Mouse (Mus musculus) kidney, postnatal 25 days (tissue): ENCODE measurements at regions not wholly inside any gene's neighbourhood (a gene's known extent, or its start where the extent isn't known, plus 50 kb on each side); places are given as distances from the start of the nearest gene placed in this dataset.
"Not testable (repeated sequence)": the region's sequence is repeated elsewhere in the genome, so short reads cannot be mapped to it uniquely, and the experiment has no call there.

Experiments used
- DNase-seq, 2 experiments: peaks; one replicate each; pipeline ENCODE4 v3.0.0; 2021; ENCODE audit warnings: mixed read lengths in 2 of 2

DNA sequence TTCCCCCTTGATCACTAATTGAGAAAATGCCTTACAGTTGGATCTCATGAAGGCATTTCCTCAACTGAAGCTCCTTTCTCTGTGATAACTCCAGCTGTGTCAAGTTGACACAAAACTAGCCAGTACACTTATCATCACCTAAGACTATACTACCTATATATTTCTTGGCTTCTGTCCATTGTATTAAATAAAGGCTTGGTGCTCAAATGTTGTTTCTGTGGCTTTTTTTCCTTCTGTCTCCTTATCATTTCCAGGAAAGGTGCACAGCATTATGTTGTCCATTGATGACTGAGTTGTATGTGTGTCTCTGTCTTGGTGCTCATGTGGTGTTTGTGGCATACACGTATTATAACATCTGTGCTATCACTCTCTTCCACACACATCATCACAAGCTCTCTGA lies 461.5 kb downstream of the Dad1 start:
- not testable (repeated sequence) for DNase-seq

DNA sequence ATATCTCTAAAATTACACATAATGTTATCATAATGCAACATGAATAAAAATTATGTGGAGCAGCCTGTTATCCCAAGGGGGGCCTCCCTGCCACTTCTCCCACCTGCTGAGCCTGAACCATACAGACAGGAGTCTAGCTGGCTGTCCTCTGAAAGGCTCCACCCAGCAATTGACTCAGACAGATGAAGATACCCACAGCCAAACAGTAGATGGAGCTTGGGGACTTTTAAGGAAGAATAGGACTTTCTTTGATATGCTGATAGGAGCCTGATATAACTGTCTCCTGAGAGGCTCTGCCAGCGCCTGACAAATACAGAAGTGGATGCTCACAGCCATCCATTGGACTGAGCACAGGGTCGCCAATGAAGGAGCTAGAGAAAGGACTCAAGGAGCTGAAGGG lies 468.4 kb downstream of the Dad1 start:
- DNase-seq = not testable (repeated sequence)

DNA sequence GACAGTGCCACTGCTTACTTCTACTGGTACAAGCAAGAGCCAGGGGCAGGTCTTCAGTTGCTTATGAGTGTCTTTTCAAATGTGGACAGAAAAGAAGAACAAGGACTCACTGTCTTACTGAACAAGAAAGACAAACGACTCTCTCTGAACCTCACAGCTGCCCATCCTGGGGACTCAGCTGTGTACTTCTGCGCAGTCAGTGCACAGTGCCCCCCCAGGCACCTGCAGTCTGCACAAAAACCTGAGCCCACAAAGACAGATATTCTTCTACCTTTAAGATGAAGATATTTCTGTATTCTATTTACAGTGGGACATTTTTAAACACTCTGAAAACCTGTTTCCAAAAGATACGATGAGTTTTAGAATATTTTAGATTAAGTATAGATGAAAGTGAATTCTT lies 476.5 kb downstream of the Dad1 start:
- no peak for DNase-seq

DNA sequence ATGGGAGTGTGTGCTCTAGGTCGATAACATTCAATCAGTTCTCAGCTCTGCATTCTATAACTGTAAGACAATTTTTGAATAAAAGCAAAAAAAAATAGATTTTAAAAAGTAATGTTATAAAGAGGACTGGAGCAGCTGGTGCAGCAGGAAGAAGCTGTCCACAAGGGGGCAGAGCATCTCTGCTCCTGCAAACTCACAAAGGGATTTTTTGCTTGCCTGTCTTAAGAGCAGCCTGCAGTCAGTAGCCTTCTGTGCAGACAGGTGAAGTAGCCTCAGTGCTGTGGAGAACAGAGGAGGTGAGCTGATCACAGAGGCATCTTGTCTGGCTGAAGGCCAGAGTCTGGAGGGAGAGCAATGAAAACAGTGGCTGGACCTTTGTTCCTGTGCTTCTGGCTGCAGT lies 477.2 kb downstream of the Dad1 start:
- DNase-seq = peak; percentile 54 to 72

DNA sequence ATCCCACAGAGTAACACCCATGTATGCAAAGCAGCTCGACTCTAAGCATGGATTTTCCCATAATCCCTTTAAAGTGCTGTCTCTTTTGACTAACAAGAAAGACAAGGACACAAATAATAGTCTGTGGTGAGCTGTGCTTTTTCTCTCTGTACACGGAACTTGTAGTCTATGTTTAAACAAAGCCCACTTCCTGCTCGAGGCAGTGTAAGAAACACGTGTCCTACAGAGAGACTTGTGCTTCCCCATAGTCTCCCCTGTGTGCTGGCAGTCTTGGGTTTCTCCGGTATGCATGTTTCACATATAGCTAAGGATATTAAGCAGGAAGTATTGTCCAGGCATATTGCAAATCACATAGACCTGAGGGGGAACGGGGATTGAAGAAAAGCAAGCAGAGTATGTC lies 487.4 kb downstream of the Dad1 start:
- DNase-seq = not testable (repeated sequence)

DNA sequence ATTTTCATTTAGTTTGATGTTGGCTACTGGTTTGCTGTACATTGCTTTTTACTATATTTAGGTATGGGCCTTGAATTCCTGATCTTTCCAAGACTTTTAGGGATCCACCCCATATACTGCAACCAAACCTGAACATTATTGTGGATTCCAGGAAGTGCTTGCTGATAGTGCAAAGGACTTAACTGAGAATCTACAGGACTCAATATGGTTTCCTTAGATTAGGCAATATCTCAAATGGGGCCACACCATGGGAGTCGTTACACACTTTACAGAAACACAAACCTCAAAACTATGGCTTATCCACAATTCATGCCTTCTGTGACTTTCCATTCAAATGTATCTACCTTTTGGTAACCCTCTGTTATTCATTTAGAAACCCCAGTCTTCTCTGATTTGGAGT lies 488.0 kb downstream of the Dad1 start:
- not testable (repeated sequence) for DNase-seq

DNA sequence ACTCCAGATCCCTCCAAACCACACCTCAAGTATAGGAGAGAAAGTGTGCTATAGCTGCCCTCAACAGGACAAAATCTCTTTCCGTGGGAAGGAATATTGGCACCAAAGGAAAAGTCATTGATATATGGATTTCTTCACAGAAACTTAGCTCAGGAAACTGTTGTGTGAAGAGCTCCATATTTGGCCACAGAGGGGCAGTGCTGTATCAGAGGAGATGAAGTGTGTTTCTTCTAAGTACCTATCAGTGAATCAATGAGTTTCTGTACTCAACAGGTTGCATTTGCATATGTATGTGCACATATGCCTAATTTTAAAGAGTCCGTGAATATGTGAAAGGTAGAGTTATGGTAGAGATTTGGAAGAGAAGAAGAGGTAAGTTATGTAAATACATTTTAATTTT lies 493.3 kb downstream of the Dad1 start:
- not testable (repeated sequence) for DNase-seq

DNA sequence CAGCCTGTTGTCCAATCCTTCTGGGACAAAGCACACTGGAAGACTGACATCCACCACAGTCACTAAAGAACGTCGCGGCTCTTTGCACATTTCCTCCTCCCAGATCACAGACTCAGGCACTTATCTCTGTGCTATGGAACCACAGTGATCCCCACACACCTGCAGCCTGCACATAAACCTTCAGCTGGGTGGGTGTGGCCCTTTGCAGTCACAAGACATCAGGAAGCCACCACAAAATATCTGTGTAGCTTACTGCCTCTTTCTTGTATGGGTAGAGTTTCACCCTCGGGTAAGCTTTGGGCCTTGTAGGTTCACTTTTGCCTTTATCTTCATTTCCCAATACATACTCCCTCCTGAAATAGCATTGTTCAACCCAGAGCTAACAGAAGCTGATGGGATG lies 496.1 kb downstream of the Dad1 start:
- DNase-seq = not testable (repeated sequence)

DNA sequence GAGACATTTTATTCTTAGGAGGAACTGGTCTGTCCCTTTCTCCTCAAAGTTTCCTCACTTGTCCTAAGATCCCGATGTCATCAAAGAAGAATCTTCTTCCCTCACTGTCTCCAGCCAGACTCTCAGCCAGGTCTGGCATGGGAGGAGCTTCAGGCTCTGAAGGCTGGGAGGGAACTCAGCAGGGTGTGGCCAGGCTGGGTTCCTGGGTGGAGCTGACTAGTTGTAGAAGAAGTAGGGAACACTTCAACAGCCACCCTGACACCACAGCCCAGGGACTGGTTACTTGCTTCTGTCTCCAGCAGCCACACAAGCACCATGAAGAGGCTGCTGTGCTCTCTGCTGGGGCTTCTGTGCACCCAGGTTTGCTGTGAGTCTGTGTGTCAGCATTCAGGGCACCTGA lies 496.8 kb downstream of the Dad1 start:
- DNase-seq = not testable (repeated sequence)

DNA sequence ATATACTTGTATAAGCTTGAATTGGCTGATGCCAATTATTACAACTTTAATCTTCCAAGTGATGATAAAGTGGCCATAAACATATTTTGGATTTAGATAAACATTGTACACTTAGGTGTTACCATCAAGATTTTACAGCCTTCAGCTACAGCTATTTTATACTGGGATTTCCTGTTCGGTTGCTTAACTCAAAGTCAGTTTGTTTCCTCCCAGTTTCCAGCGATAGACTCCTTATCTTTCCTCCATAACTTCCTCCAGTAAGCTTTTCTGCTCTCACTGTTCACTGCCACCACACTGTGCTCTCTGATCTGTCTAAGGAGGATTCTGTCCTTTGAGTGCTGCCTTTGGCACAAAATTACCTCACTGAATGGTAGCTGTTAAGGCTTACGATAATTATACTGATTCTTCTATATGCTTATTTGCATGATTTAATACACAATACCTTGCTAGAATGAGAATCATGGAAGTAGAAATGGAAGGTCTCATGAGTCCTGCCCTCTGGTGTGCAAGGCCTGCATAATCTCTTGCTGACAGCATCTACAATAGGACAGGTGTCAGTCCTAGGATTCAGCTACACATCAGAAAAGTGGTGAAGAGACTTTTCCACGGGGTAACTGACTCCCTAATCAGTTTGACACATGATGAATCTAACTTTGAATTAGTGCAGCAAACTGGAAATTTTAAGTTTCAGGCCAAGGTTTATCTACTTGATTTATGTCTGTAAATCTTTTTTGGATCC lies 503.0 kb downstream of the Dad1 start:
- DNase-seq = no peak

DNA sequence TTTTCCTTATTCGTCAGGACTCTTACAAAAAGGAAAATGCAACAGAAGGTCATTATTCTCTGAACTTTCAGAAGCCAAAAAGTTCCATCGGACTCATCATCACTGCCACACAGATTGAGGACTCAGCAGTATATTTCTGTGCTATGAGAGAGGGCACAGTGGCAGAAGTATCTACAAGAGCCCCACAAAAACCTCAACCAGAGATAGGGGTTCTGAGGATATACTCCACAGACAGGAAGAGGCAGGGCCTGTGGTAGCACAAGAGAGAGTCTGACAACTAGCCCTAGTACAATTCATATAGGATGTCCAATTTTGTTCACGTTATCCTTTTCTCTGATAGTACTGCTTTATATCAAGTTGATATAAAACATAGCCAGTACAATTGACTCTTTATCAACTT lies 510.4 kb downstream of the Dad1 start:
- not testable (repeated sequence) for DNase-seq

DNA sequence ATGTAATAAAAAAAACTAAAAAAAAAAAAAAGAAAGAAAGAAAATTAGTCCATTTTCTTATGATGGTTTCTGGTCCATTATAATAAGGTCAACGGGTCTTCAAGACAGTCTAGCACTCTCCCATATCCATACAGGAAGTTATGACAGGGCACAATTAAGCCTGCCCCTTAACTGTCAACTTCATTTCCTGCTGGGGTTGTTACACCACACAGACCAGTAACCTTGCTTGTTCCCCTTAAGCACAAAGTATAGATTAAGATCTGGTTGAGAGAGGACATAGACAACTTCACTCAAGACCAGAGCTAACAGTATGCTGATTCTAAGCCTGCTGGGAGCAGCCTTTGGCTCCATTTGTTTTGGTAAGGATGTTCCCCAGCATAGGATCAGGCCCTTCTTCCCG lies 511.0 kb downstream of the Dad1 start:
- DNase-seq = not testable (repeated sequence)

DNA sequence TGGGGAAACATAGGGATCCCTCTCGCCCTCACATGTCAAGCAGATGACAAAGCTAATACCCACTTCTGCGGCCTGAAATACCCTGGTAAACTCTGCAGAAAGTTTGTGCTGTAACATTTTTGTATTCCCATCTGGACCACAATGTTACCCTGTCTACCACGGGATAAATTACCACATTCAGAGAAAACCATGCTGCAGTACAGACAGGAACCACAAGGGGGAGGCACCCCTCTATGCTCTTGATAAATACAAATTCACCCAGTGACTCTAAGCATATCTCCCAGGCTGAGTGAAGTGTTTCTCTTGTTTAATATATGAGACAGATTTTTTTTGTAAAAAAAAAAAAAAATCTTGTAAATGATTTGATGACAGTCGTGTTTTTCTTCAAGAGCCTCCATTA lies 512.7 kb downstream of the Dad1 start:
- DNase-seq = peak in 1 of 2 experiments; percentile 60

DNA sequence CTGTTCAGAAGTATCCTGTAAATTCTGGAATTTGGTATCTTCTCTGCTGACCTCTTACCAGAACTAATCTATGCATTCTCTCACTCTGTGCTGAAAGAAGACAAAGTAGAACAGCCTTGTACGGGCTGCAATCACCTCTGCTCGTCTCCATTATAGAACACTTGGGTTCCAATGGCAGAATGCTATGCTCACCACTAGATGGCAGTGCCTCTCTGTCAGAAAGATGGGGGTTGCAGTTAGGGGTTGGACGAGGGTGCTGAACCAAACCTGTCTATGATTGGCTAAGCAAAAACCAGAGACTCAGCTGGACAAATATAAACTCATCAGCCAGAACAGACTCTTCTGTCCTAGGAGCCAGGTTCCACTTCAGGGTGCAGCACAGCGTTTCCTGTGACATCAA lies 515.9 kb downstream of the Dad1 start:
- DNase-seq = not testable (repeated sequence)

DNA sequence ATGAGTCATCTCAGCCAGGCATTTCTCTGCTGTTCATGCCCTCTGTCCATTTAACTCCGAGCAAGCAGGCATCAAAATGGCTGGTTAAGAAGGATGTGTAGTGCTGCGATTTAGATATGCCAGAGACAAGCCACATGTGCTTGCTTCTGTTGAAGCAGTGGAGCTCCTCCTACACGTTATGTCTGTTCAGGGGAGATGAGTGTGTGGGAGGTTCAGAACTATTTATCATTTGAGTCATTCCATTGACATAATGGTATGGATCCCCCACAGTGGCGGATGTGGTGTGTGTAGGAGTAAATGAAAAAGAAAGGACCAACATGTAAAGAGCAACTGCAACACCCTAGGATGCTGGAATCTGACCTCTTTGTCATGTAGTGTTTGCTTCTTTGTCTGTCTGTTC lies 517.6 kb downstream of the Dad1 start:
- not testable (repeated sequence) for DNase-seq

DNA sequence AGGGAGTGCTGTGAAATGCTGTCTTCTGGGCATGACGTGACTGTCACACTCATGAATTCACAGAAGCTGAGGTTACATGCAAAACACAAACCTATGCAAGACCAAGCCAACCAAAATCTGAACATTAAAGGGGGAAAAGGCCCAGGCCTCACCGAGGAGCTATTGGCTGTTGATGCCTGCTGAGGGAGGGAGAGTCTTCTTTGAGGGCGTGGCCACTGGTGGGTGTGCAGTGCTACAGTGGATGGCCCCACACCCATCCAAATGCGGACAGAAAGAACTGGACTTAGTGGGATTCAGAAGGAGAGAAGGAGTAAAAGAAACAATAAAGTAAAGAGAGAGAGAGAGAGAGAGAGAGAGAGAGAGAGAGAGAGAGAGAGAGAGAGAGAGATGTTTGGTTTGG lies 522.3 kb downstream of the Dad1 start:
- not testable (repeated sequence) for DNase-seq

DNA sequence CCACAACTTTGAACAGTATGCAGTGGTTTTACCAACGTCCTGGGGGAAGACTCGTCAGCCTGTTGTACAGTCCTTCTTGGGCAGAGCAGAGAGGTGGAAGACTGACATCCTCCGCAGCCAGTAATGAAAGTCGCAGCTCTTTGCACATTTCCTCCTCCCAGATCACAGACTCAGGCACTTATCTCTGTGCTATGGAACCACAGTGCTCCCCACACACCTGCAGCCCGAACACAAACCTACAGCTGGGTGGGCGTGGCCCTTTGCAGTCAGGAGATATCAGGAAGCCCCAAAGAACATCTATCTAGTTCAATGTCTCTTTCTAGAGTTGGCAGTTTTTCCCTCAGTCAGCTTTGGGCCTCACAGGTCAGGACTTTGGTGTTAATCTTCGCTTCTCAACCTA lies 524.0 kb downstream of the Dad1 start:
- not testable (repeated sequence) for DNase-seq

DNA sequence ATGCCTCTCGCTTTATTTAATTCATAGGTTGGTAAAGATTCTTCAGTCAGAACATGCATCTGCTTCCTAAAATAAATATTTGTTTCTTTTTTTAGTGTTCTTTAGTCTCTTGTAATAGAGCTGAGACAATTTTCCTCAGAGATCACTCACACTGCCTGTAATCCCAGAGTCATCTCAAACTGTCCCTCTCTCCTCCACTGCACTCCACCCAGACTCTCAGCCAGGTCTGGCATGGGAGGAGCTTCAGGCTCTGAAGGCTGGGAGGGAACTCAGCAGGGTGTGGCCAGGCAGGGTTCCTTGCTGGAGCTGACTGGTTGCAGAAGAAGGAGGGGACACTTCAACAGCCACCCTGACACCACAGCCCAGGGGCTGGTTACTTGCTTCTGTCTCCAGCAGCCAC lies 524.8 kb downstream of the Dad1 start:
- DNase-seq = not testable (repeated sequence)

DNA sequence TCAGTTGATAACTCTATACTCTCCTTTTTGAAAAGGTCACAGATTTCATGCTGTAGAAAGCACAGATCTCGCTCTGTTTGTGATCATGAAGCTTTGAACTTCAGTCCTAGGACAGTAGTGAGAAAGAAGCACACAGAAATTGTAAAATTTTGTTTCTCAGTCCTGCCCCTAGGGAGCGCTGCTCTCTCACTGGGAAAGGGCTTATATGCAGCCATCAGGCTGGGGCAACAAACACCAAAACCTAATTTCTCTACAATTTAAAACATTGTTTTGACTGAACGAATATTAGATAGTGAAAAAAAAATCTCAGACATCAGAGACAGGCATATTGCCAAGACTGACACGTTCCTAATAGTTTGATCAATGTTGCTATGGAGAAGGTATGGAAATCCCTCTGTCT lies 527.0 kb downstream of the Dad1 start:
- not testable (repeated sequence) for DNase-seq

DNA sequence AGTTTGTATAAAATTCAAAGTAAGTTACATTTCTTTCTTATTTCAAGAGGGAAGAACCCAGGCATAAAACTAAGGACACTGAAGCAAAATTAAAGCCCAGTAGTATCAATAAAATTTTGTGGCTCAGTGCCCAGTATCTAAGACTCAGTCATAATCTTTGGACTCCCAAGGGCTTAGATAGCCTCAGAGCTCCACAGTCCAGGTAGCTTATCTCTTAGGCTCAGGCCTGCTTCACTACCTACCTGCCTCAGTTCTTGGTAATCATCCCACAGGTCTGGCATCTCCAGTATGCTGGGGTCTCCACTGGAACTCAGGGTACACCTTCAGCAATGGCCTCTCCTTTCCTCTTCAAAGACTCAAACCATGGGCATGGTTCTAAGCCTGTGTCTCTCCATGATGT lies 530.3 kb downstream of the Dad1 start:
- DNase-seq = not testable (repeated sequence)

DNA sequence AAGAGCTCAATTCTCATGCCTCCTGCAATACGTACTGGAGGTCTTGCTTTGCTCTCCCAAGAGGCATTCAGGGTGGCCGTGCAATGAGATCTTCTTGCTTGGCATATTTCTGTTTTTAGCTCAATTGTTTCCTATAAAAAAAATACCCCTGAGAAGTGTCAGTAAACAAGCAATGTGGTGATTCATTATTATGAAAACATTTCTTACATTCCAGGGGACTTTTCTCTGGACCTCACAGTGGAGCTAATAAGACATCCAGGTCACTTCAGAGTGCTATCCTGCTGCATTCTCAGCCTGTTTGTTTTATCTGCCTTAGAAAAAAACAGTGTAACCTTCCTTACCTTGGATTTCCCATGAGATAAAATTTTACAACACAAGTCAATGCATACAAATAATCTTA lies 532.0 kb downstream of the Dad1 start:
- DNase-seq = not testable (repeated sequence)

DNA sequence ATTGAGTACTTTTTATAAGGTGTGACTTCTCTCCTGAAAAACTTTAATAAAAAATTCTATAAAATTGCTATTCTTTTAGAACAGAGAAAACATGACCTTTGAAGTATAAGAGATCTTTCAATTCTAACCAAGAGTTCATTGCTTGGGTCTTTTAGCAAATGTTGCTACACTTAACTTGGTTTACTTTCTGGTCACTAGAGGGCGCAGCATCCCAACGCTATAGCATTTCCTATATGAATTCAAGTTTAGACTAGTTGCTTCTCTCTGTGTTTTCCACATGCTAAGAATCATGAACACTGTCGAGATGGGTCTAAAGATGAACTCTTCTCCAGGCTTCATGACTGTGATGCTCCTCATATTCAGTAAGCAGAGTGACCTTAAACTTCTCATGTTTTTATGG lies 544.3 kb downstream of the Dad1 start:
- peak in 1 of 2 experiments; percentile 3 for DNase-seq

DNA sequence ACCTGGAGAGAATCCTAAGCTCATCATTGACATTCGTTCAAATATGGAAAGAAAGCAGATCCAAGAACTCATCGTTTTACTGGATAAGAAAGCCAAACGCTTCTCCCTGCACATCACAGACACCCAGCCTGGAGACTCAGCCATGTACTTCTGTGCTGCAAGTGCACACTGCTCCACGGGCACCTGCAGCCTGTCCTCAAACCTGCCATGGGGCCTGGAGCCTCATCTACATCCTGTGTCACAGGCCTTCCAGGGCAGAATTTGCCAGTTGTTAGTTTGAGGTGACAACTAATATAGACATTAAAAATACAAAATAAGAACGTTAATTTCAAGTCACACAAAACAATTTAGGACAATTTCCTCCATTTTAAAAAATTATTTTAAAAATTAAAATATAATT lies 549.6 kb downstream of the Dad1 start:
- not testable (repeated sequence) for DNase-seq

DNA sequence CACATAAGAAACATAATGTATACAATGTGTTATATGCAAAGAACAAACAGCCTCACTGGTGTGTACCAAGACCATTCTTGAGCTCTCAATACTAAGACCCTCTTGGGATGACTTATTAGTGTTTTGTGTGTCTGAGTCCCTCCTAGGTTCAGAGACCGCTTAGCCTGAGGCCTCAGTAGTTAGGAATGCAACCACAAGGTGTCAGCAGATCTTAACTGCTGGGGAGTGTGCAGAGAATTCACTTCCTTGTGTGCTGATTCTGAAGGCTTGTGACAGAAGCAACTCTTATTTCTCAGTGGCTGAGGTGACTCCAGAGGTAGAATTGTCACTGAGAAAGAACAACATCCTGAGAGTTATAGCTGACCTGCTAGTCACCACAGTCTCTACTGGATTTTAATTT lies 550.3 kb downstream of the Dad1 start:
- not testable (repeated sequence) for DNase-seq

DNA sequence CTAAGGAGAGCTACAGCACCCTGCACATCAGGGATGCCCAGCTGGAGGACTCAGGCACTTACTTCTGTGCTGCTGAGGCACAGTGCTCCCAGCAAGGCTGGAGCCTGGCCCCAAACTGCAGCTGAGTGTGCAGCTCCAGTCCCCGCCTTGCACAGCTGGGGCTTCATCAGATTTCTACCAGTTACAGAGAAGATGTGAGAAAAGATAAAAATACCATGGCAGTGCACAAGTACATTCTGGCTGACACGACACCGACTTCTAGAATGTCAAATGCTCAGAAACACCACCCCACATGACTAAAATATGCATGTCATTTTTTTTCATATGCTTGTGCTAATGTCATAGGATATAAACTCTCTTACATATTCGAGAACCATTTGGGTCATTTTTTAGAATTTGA lies 569.8 kb downstream of the Dad1 start:
- not testable (repeated sequence) for DNase-seq
